Mouse (Mus musculus): ENCODE measurements around the gene Mill2. TPM values are rescaled to one million over a fixed set of nuclear protein-coding genes. Genes with fewer than 3 reads are reported as not detected.

Gene Mill2
- polyA plus RNA-seq, 1 experiment from 2014 or later: 0.59 TPM

DNA sequence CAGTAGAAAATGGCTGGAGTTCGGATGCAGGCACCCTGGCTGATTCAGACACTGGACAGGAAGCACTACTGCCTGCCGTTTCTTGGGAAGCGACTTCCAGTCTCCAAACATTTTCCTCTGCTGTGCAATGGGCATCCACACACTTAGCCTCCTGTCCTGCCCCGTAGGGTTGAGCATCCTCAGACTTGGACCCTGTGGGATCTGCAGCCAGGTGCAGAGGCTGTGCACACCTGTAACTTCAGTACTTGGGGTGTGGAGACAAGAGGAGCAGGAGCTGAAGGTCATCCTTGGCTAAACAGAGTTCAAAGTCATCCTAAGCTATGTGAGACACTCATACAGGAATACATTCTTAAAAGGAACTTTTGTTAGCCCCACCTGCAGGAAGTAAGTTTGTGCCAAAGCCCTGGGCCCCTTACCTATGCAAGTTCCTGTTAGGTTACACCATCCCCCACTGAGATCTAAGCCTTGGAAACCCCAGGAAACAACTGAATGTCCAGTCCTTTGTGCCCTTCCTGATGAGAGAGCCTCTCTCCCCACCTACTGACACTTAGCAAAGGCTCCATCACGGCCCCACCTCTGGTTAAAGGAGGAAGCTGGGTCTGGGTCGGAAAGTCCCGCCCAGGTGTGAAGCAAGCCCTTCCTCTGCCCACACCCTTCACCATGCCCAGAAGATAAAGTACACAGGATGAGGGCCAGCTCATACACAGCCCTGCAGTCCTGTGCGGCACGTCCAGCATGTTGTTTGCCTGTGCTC, 44.4 kb downstream of the Mill2 start:
- no peak for ATAC-seq (ENCODE audit: low FRiP score, low read depth)
- Histone ChIP-seq H3K9ac (replicated peaks) (no peak overlapping the region), H3K4me1 (peaks cover 2% of the 10 kb centered on the region; the same call in 1 of the 2 replicates), H3K9me3 (no peaks in the 10 kb centered on the region), H3K27ac (replicated peaks) (no peak overlapping the region), H3K27me3 (no peaks in the 10 kb centered on the region), H3K4me3 (no peak overlapping the region), H3K36me3 (no peaks in the 10 kb centered on the region), H3K4me2 (replicated peaks) (no peak overlapping the region)
- 66% methylated on average over 9 of the region's 9 CpGs for WGBS

DNA sequence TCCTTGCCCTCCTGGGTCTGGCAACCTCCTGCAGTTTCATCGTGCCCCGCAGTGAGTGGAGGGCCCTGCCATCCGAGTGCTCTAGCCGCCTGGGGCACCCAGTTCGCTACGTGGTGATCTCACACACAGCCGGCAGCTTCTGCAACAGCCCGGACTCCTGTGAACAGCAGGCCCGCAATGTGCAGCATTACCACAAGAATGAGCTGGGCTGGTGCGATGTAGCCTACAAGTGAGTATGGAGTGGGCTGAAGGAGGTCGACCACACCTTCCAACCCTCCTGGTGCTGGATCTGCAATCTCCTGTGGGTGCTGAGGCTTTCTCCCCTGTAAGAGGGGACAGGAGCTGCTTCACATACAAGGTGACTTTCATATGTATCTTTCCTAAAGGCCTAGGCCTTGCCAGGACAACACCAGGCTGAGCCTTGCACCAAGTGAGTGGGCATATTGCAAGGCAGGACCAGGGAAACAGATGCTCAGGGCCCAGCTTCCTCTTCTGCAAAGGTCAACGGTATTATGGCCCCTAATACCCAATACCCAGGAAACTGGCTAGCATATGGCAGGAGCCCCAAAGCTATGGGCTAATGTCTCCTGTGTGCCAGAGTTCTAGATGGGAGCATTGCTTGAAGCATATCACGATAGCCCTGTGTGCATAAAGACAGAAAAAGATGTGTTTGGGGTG, 45.1 kb downstream of the Mill2 start:
- no peak for ATAC-seq (ENCODE audit: low FRiP score, low read depth)
- Histone ChIP-seq H3K9me3 (no peaks in the 10 kb centered on the region), H3K4me2 (replicated peaks) (no peak overlapping the region), H3K4me3 (no peak overlapping the region), H3K9ac (replicated peaks) (no peak overlapping the region), H3K4me1 (peaks cover 2% of the 10 kb centered on the region; the same call in 1 of the 2 replicates), H3K27ac (replicated peaks) (no peak overlapping the region), H3K36me3 (no peaks in the 10 kb centered on the region), H3K27me3 (no peaks in the 10 kb centered on the region)
- 64% methylated on average over 13 of the region's 13 CpGs for WGBS

- H3K9me3 ChIP-seq: no peaks in the 10 kb centered on the region
- WGBS: 96% methylated on average over 1 of the region's 1 CpGs
Observed at GRCm38 (mm10) chr7:18886963-18887362, 47.2 kb downstream of the Mill2 start.

GRCm38 (mm10) chr7:18890848-18891247, 51.1 kb downstream of the Mill2 start:
- no peak for ATAC-seq (ENCODE audit: low FRiP score, low read depth)
- Histone ChIP-seq H3K4me3 (no peak overlapping the region), H3K36me3 (no peaks in the 10 kb centered on the region), H3K4me2 (replicated peaks) (no peak overlapping the region), H3K9me3 (no peaks in the 10 kb centered on the region), H3K9ac (replicated peaks) (no peak overlapping the region), H3K27me3 (peaks cover 26% of the 10 kb centered on the region), H3K27ac (replicated peaks) (no peak overlapping the region), H3K4me1 (peaks cover 20% of the 10 kb centered on the region)
- WGBS: 95% methylated on average over 8 of the region's 8 CpGs

More at GRCm38 (mm10) chr7:18886963-18887362, 47.2 kb downstream of the Mill2 start:
- Histone ChIP-seq H3K27ac (replicated peaks) (no peak overlapping the region), H3K4me3 (no peak overlapping the region), H3K4me2 (replicated peaks) (no peak overlapping the region), H3K4me1 (peaks cover 2% of the 10 kb centered on the region; the same call in 1 of the 2 replicates), H3K9ac (replicated peaks) (no peak overlapping the region), H3K36me3 (no peaks in the 10 kb centered on the region), H3K27me3 (no peaks in the 10 kb centered on the region)
- ATAC-seq (ENCODE audit: low FRiP score, low read depth): no peak

DNA sequence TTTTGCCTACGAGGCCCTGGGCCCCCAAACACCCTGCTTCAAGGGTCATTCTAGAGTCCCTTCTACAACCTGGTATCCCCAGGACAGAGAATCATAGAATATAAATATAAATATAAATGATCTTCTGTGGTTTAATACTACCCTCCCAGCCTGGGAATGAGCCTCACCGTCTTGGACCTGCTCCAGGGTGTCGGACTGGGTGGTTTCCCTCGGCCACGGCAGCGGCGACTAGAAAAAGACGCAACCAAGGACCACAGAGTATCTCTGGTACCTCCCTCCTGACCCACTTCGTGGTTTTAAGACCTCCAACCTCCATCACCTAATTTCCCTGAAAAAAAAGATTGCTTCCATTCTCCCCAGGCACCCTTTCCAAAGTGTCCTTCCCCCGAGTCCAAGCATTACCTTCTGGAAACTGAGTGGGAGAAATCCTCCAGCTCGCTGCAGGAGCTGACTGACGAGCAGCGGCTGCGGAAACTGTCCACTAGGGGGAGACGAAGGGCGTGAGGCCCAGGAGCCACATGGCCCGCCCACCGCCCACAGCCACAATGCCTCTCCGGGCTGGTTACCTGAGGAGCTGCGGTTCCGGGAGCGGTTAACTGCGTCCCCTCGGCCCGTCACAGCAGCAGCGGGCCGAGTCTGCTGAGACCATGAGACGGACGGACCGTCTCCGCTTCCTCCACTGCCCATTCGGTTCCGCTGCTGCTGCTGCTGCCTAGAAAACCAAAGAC, 52.3 kb downstream of the Mill2 start:
- Histone ChIP-seq H3K9me3 (no peaks in the 10 kb centered on the region), H3K36me3 (no peaks in the 10 kb centered on the region), H3K27ac (replicated peaks) (no peak overlapping the region), H3K4me3 (peak overlapping the region; percentile 45), H3K4me1 (peaks cover 27% of the 10 kb centered on the region), H3K9ac (replicated peaks) (peak overlapping the region; percentile 54), H3K4me2 (replicated peaks) (peak overlapping the region; percentile 70), H3K27me3 (peaks cover 26% of the 10 kb centered on the region)
- ATAC-seq (ENCODE audit: low FRiP score, low read depth): peak; percentile 67
- WGBS: 21% methylated on average over 33 of the region's 33 CpGs

DNA sequence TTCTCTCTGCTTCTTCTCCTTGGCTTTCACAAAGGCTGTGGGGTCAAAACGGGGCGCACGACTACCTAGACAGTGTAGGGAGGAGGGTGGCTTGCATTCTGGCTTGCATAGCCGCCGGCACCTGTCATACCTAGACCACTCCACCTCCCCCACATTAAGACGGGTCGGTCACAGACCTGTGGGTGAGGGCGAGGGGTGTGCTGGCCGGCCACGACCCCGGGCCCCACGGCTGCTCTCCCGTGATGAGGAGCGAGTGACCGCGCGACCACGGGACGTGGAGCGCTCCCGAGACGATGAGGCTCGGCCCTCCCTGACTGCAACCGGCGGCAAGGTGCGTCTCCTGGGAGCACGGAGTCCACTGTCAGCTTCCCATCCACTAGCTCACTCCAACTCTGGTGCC, 53.2 kb downstream of the Mill2 start:
- 24% methylated on average over 26 of the region's 27 CpGs for WGBS
- Histone ChIP-seq H3K9ac (replicated peaks) (no peak overlapping the region), H3K4me2 (replicated peaks) (peak overlapping the region; percentile 70)

DNA sequence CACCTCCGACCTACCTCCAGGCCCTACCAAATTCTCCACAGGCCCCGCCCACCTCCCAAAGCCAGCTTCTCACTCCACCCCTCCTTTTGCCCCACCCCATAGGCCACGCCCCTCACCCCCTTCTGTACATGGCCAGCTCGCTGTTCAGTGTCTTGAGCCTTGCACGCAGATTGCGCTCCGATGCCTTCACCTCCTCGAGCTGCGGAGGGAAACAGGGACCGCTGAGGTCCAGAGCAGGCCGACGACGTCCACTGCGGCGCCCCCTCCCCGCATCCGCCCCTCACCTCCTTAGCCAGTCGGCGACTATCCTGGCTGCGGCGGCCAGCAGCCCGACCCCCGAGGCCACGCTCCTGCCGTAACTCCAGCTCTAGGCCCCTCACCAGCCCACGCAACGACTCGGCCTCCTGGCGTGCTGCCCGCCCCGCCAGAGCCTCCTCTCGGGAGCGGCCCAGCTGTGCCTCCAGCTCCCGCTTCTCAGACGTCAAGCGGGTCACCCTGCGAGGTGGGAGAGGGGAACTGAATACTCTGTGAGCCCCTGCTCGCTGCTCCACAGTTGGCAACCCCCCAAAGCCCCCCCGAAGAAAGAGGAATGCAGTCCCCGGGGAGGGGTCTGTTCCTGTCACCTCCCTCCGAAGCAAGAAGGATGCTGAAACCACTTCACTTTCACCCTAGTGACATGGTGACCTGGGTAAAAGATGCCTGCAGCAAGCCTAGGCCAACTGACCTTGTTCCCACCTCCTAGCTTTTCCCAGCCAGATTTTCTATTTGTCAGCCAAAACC, 54.1 kb downstream of the Mill2 start:
- peak overlapping the region; percentile 70 for H3K4me2 ChIP-seq (replicated peaks)
- peak; percentile 27 for ATAC-seq (ENCODE audit: low FRiP score, low read depth)
- no peak overlapping the region for H3K27ac ChIP-seq (replicated peaks)

More for the DNA sequence above, 53.2 kb downstream of the Mill2 start:
- Histone ChIP-seq H3K4me1 (peaks cover 27% of the 10 kb centered on the region), H3K27ac (replicated peaks) (no peak overlapping the region), H3K4me3 (peak overlapping the region; percentile 45), H3K36me3 (0 out of 2 replicates have a peak, but pooled peaks cover 3% of the 10 kb centered on the region), H3K9me3 (no peaks in the 10 kb centered on the region), H3K27me3 (peaks cover 26% of the 10 kb centered on the region)
- ATAC-seq (ENCODE audit: low FRiP score, low read depth): peak; percentile 13

GRCm38 (mm10) chr7:18896536-18896935, 56.8 kb downstream of the Mill2 start:
- Histone ChIP-seq H3K36me3 (peaks cover 18% of the 10 kb centered on the region; the same call in 1 of the 2 replicates), H3K4me3 (no peak overlapping the region), H3K27me3 (peaks cover 26% of the 10 kb centered on the region), H3K4me1 (peaks cover 27% of the 10 kb centered on the region), H3K27ac (replicated peaks) (no peak overlapping the region), H3K4me2 (replicated peaks) (no peak overlapping the region), H3K9ac (replicated peaks) (no peak overlapping the region), H3K9me3 (no peaks in the 10 kb centered on the region)
- ATAC-seq (ENCODE audit: low FRiP score, low read depth): no peak
- 31% methylated on average over 5 of the region's 5 CpGs for WGBS

More for the DNA sequence above, 54.1 kb downstream of the Mill2 start:
- H3K9ac ChIP-seq (replicated peaks): peak overlapping the region; percentile 62
- H3K27me3 ChIP-seq: peaks cover 26% of the 10 kb centered on the region
- peak overlapping the region; percentile 45 for H3K4me3 ChIP-seq
- H3K4me1 ChIP-seq: peaks cover 27% of the 10 kb centered on the region
- H3K9me3 ChIP-seq: no peaks in the 10 kb centered on the region
- 2% methylated on average over 41 of the region's 41 CpGs for WGBS
- H3K36me3 ChIP-seq: 0 out of 2 replicates have a peak, but pooled peaks cover 6% of the 10 kb centered on the region

DNA sequence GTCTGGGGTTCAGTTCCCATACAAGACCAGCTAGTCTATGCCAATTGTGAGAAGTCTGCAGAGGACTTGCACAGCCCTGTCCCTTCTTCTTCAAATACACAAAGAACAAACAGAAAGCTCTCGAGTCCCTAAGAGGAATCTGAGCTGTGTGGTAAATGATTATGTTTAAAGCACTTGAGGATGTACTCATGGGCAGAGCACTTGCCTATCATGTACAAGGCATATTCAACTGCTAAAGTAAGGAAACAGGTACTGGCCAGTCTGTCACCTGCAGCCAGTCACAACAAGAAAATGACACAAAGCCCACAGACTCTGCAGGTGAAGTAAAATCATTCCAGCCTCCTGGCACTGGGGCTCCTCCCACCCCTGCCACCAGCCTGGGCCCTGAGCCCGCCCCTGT, 60.7 kb downstream of the Mill2 start:
- WGBS: 90% methylated on average over 2 of the region's 2 CpGs
- Histone ChIP-seq H3K36me3 (peaks cover 23% of the 10 kb centered on the region; the same call in 1 of the 2 replicates), H3K9me3 (no peaks in the 10 kb centered on the region), H3K27me3 (no peaks in the 10 kb centered on the region), H3K4me3 (no peak overlapping the region), H3K9ac (replicated peaks) (no peak overlapping the region), H3K4me2 (replicated peaks) (no peak overlapping the region), H3K4me1 (peaks cover 7% of the 10 kb centered on the region), H3K27ac (replicated peaks) (no peak overlapping the region)
- ATAC-seq (ENCODE audit: low FRiP score, low read depth): no peak

DNA sequence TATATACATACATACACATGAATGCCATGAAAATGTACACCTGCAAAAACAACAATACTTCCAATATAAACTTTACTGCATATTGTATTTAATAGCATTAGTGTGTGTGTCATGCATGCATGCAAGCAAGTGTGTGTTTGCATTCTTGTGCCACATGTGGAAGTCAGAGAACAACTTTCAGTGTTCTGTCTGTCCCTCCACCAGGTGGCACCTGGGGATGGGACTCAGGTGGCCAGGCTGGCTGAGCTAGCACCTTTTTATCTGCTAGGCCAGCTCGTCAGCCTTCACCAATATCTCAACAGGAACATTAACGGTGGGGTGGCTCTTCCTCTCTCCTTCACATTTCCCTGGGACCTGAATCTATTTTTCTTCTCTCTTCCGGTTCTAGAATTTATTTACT, 62.7 kb downstream of the Mill2 start:
- H3K9ac ChIP-seq (replicated peaks): no peak overlapping the region
- no peaks in the 10 kb centered on the region for H3K27me3 ChIP-seq
- no peak for ATAC-seq (ENCODE audit: low FRiP score, low read depth)
- no peak overlapping the region for H3K4me3 ChIP-seq
- H3K36me3 ChIP-seq: peaks cover 23% of the 10 kb centered on the region; the same call in 1 of the 2 replicates
- H3K9me3 ChIP-seq: no peaks in the 10 kb centered on the region
- no peak overlapping the region for H3K27ac ChIP-seq (replicated peaks)
- no peak overlapping the region for H3K4me2 ChIP-seq (replicated peaks)
- no peaks in the 10 kb centered on the region for H3K4me1 ChIP-seq
- 82% methylated on average over 3 of the region's 3 CpGs for WGBS

- peaks cover 15% of the 10 kb centered on the region for H3K4me1 ChIP-seq
- no peak overlapping the region for H3K27ac ChIP-seq (replicated peaks)
- no peak overlapping the region for H3K9ac ChIP-seq (replicated peaks)
- no peaks in the 10 kb centered on the region for H3K9me3 ChIP-seq
- H3K36me3 ChIP-seq: peaks cover 17% of the 10 kb centered on the region; the same call in 1 of the 2 replicates
- no peak for ATAC-seq (ENCODE audit: low FRiP score, low read depth)
- 85% methylated on average over 3 of the region's 3 CpGs for WGBS
- H3K27me3 ChIP-seq: no peaks in the 10 kb centered on the region
- no peak overlapping the region for H3K4me3 ChIP-seq
- no peak overlapping the region for H3K4me2 ChIP-seq (replicated peaks)
Observed at GRCm38 (mm10) chr7:18904971-18905370, 65.2 kb downstream of the Mill2 start.
